Mouse (Mus musculus) testis, adult 2 months (tissue): ENCODE data around the gene Hmox2. TPM values are rescaled to one million over a fixed set of nuclear protein-coding genes. Genes with fewer than 3 reads are reported as not detected.
"Not testable (repeated sequence)": the region's sequence is repeated elsewhere in the genome, so short reads cannot be mapped to it uniquely, and the experiment has no call there.

Experiments
- H3K27ac ChIP-seq: fragments of 200-500 bp; 2 replicates; pipeline ENCODE4 v1.5.1; 2012; ENCODE audit warnings: low read depth, low read length; ENCODE audit not compliant: control insufficient read depth, insufficient read depth
- H3K27me3 ChIP-seq: fragments of 200-500 bp; 2 replicates; pipeline ENCODE4 v1.6.1; 2012; ENCODE audit warnings: mild to moderate bottlenecking, low read length, moderate library complexity; ENCODE audit not compliant: control insufficient read depth, insufficient read depth
- H3K36me3 ChIP-seq: fragments of 200-500 bp; 2 replicates; pipeline ENCODE4 v1.6.1; 2012; ENCODE audit warnings: mild to moderate bottlenecking, low read length; ENCODE audit not compliant: control insufficient read depth, insufficient read depth
- H3K4me1 ChIP-seq: fragments of 200-500 bp; 2 replicates; pipeline ENCODE4 v1.6.1; 2012; ENCODE audit warnings: low read length; ENCODE audit not compliant: control insufficient read depth, insufficient read depth
- H3K4me3 ChIP-seq: fragments of 200-500 bp; 2 replicates; pipeline ENCODE4 v1.5.1; 2012; ENCODE audit warnings: low read depth, mild to moderate bottlenecking, low read length, moderate library complexity, mixed read lengths; ENCODE audit not compliant: control insufficient read depth
- CTCF ChIP-seq: fragments of 200-500 bp; IDR thresholded peaks from 2 replicates; pipeline ENCODE4 v1.5.1; 2012; ENCODE audit warnings: low read depth, mild to moderate bottlenecking, inconsistent platforms, low read length, moderate library complexity; ENCODE audit not compliant: control insufficient read depth, insufficient read depth, insufficient replicate concordance
- POLR2A ChIP-seq: fragments of 200-500 bp; IDR thresholded peaks from 2 replicates; pipeline ENCODE4 v1.6.1; 2012; ENCODE audit warnings: low read depth, mild to moderate bottlenecking, inconsistent platforms, low read length, moderate library complexity; ENCODE audit not compliant: control insufficient read depth
- polyA plus RNA-seq: library from polyadenylated mRNA; depleted of rRNA; stranded (reverse); fragments of >200 nt; gene quantifications from 2 replicates; pipeline ENCODE4 v1.2.3, GENCODE M21; 2012

The Hmox2 gene
- polyA plus RNA-seq, 1 experiment, result 552 TPM

DNA sequence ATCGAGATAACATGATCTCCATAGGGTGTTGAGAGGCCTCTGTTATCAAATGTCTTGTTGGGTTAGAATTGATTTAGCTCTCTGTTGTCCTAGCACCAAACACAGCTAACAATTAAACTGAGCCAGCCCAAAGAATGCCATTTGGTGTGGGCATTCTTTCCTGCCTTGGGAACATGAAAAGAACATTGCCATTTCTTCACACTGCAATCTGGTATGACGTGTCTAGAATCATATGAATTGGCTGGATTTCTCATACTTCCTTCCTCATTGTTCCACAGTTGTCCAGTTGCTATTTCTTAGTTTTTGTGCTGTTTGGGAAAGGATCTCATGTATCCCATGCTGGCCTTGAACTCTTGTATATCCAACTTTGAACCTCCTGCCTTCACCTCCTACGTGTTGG is 27.9 kb downstream of the Hmox2 start:
- H3K27me3 ChIP-seq, result no peaks in the 10 kb centered on the region
- H3K4me3 ChIP-seq, result no peak overlapping the region
- H3K36me3 ChIP-seq, result no peaks in the 10 kb centered on the region
- H3K27ac ChIP-seq, result no peak overlapping the region
- no peaks in the 10 kb centered on the region for H3K4me1 ChIP-seq
- TF ChIP-seq POLR2A, result no peak
- no peak for TF ChIP-seq CTCF

DNA sequence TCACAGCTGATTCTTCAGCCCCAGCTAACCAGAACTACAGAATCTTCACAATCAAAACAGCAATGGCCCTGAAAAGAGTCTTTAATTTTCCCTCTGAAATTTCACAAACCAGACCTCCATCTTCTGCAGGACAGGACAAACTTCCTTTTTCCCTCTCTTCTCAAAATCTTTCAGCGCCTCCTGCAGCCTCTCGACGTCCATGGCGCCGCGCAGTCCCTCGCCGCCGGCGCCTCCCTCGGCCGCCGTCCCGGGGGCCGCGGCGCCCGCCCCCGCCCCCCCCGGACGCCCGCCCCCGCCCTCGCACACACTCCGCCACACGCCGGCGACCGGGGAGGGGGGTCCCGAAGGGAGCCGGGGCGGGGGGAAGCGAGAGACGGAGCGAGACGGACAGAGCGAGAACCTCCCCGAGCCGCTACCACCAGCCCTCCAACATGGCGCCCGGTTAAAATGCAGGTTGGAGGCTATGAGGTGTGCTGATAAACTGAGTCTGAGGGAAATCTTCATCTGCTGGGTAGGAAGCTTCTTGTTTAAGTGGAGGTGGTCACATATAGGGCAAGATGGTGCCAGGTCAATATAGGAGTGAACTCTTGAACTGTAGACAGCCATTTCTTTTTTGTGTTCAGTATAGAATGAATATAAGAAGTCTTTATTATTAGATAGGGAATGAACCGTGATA is 30.6 kb downstream of the Hmox2 start:
- H3K27ac ChIP-seq, result not testable (repeated sequence)

DNA sequence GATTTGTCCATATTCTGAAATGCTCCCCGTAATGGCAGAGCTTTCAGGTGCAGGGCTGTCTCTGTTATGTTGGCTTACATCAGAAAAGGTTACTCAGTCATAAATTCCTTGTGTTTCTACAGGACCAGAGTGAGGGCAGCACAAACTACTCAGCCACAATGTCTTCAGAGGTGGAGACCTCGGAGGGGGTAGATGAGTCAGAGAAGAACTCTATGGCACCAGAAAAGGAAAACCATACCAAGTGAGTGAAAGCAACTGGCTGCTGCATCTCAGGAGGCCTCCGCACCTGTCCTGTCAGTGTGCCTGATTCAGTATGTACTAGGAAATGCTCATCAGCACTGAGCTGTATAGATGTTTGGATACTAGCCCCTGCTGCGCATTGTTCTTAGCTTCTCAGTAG is 36.3 kb downstream of the Hmox2 start:
- Histone ChIP-seq H3K27me3 (no peaks in the 10 kb centered on the region), H3K27ac (no peak overlapping the region), H3K4me3 (no peak overlapping the region), H3K4me1 (no peaks in the 10 kb centered on the region), H3K36me3 (peaks cover 2% of the 10 kb centered on the region)
- TF ChIP-seq CTCF, result no peak
- TF ChIP-seq POLR2A, result no peak

More for the DNA sequence above, 30.6 kb downstream of the Hmox2 start:
- H3K36me3 ChIP-seq, H3K4me3 ChIP-seq, H3K27me3 ChIP-seq, H3K4me1 ChIP-seq: not testable (repeated sequence)

- Histone ChIP-seq H3K36me3 (peaks cover 2% of the 10 kb centered on the region), H3K27me3 (no peaks in the 10 kb centered on the region), H3K27ac (no peak overlapping the region), H3K4me3 (no peak overlapping the region), H3K4me1 (no peaks in the 10 kb centered on the region)
- TF ChIP-seq CTCF (no peak), POLR2A (no peak)
Observed at GRCm38 (mm10) chr16:4763276-4763675, 37.1 kb downstream of the Hmox2 start.

- Histone ChIP-seq H3K36me3 (peaks cover 2% of the 10 kb centered on the region), H3K4me1 (no peaks in the 10 kb centered on the region), H3K27ac (no peak overlapping the region), H3K27me3 (no peaks in the 10 kb centered on the region), H3K4me3 (no peak overlapping the region)
- TF ChIP-seq POLR2A (no peak), CTCF (no peak)
Observed at GRCm38 (mm10) chr16:4765852-4766251, 39.7 kb downstream of the Hmox2 start.

DNA sequence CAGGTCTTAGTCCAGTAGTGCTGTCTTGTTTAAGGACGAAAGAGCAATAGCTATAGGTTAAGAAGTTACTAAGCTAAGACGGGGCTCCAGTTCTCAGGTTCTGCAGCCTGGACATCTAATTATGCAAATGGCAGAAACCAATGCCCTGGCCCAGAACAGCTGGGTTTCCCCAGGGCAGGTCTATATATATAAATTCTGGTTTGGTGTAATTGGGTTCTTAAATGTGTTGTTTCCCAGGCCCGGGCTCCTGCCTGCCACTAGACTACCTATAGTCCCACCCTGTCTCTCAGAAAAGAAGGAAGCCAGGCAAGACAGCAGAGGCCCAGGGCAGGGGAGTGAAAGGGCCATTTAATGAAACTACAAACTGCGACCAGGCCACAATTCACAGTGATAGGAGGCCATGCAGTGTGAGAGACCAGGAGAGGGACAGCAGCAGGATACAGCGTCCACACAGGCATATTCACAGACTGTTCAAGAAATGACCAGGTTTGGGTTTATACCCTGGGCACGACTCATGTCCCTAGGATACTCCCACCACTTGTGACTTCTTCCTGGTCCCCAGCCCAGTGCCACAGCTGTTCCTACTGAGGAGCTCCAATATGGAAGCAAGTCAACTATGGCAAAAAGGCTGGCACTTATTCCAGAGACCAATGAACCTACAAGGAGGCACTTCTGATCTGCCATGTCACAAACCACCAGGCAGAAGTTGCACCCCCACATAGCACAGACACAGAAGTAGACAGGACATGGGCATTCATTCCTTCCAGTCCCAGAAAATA is 41.0 kb downstream of the Hmox2 start:
- Histone ChIP-seq H3K27ac (no peak overlapping the region), H3K36me3 (peaks cover 2% of the 10 kb centered on the region), H3K4me3 (no peak overlapping the region), H3K27me3 (no peaks in the 10 kb centered on the region), H3K4me1 (no peaks in the 10 kb centered on the region)
- TF ChIP-seq CTCF (no peak), POLR2A (no peak)

- H3K36me3 ChIP-seq, result peaks cover 1% of the 10 kb centered on the region; the same call in 1 of the 2 replicates
- TF ChIP-seq POLR2A, result no peak
- no peak overlapping the region for H3K27ac ChIP-seq
Observed at GRCm38 (mm10) chr16:4768719-4769118, 42.6 kb downstream of the Hmox2 start.

More at GRCm38 (mm10) chr16:4768719-4769118, 42.6 kb downstream of the Hmox2 start:
- no peak overlapping the region for H3K4me3 ChIP-seq
- H3K4me1 ChIP-seq, result no peaks in the 10 kb centered on the region
- no peaks in the 10 kb centered on the region for H3K27me3 ChIP-seq
